Mouse (Mus musculus) small intestine, adult 2 months (tissue): Measurements from ENCODE around the gene Eif3a. TPM values are rescaled to one million over a fixed set of nuclear protein-coding genes. Genes with fewer than 3 reads are reported as not detected.

ENCODE experiments used
- H3K27ac ChIP-seq: fragments of 200-500 bp; 2 replicates; pipeline ENCODE4 v1.5.1; 2012; ENCODE audit warnings: low read depth, low read length, control low read depth, inconsistent platforms; ENCODE audit not compliant: insufficient read depth
- H3K27me3 ChIP-seq: fragments of 200-500 bp; 2 replicates; pipeline ENCODE4 v1.6.1; 2012; ENCODE audit warnings: mild to moderate bottlenecking, moderate library complexity, low read length, inconsistent platforms; ENCODE audit not compliant: control insufficient read depth, insufficient read depth
- H3K36me3 ChIP-seq: fragments of 200-500 bp; 2 replicates; pipeline ENCODE4 v1.6.1; 2012; ENCODE audit warnings: mild to moderate bottlenecking, low read length, control low read depth, inconsistent platforms; ENCODE audit not compliant: control insufficient read depth, insufficient read depth
- H3K4me1 ChIP-seq: fragments of 200-500 bp; 2 replicates; pipeline ENCODE4 v1.6.1; 2012; ENCODE audit warnings: low read length, inconsistent platforms, mixed read lengths; ENCODE audit not compliant: control insufficient read depth, insufficient read depth, insufficient read length
- H3K4me3 ChIP-seq: fragments of 200-500 bp; 2 replicates; pipeline ENCODE4 v1.5.1; 2012; ENCODE audit warnings: low read depth, mild to moderate bottlenecking, control low read depth, inconsistent platforms, low read length, moderate library complexity
- CTCF ChIP-seq: fragments of 200-500 bp; IDR thresholded peaks from 2 replicates; pipeline ENCODE4 v1.5.1; 2012; ENCODE audit warnings: low read depth, mild to moderate bottlenecking, control low read depth, inconsistent platforms, low read length, moderate library complexity, mixed read lengths; ENCODE audit not compliant: insufficient replicate concordance, insufficient read length; ENCODE audit errors: extremely low read depth
- POLR2A ChIP-seq: fragments of 200-500 bp; IDR thresholded peaks from 2 replicates; pipeline ENCODE4 v1.6.1; 2012; ENCODE audit warnings: low read depth, mild to moderate bottlenecking, control low read depth, inconsistent platforms, low read length, moderate library complexity
- WGBS: fragments of 180-500 bp; shearing (Covaris S2); methylation state at CpG from one replicate; pipeline ENCODE4 v1.1.7; 2018; 5-methylcytosine and 5-hydroxymethylcytosine counted together
- polyA plus RNA-seq: library from polyadenylated mRNA; depleted of rRNA; stranded (reverse); fragments of >200 nt; gene quantifications from 2 replicates; pipeline ENCODE4 v1.2.3, GENCODE M21; 2012; rRNA removed

Eif3a gene
- polyA plus RNA-seq, 1 experiment, result 8.5 TPM

DNA sequence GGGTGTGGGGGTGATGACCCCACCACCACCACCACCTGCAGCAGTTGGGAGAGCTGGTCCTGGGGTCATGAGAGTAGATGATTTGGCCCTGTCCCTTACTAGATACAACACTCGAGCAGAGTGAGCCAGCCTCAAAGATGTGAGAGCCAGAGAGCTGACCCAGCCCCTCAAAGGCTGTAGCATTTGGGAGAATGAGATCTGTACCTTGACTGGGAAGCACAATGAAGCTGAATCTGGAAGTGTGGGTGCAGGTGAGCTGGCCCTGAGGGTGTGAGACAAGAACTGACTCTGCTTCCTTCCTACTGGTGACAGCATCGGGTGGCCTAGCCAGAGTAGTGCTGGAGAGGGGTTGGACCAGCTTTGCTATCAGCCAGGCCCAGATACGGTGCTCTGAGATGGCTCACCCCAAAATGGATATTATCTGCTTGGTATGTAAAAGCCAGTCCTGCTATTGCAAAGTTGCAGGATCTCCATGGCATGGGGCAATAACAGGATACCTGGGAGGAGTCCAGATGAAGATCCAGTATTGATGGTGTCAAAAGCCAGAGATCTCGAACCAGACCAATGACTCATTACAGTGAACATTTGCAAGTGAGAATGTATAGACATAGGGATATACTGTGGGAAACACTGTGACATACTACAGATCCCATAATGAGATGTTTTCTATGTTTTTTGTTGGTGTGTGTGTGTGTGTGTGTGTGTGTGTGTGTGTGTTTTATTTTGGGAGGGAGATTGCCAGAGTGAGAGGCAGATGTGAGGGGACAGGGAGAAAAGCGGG, 46.5 kb downstream of the Eif3a start:
- Histone ChIP-seq H3K36me3 (no peaks in the 10 kb centered on the region), H3K27ac (no peak overlapping the region), H3K27me3 (no peaks in the 10 kb centered on the region), H3K4me3 (no peak overlapping the region), H3K4me1 (no peaks in the 10 kb centered on the region)
- TF ChIP-seq CTCF, result no peak
- WGBS, result 63% methylated on average over 5 of the region's 5 CpGs

DNA sequence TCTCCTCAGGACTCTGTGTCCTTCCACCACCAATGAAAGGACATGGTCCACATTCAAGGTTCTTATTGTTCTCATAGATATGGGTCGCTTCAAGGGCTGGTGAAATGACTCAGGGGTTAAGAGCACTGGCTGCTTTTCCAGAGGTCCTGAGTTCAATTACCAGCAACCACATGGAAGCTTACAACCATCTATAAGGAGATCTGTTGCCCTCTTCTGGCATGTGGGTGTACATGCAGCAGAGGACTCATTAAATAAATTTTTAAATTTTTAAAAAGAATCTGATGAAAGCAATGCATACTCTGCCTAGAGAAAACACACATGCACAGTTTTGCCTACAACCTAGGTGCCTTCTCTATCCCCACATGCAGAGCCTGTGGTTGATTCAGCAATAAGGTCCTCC, 49.9 kb downstream of the Eif3a start:
- no peaks in the 10 kb centered on the region for H3K36me3 ChIP-seq
- no peaks in the 10 kb centered on the region for H3K27me3 ChIP-seq
- no peak overlapping the region for H3K27ac ChIP-seq
- 40% methylated on average over 1 of the region's 1 CpGs for WGBS
- H3K4me1 ChIP-seq, result no peaks in the 10 kb centered on the region
- H3K4me3 ChIP-seq, result no peak overlapping the region
- no peak for TF ChIP-seq POLR2A
- TF ChIP-seq CTCF, result no peak

DNA sequence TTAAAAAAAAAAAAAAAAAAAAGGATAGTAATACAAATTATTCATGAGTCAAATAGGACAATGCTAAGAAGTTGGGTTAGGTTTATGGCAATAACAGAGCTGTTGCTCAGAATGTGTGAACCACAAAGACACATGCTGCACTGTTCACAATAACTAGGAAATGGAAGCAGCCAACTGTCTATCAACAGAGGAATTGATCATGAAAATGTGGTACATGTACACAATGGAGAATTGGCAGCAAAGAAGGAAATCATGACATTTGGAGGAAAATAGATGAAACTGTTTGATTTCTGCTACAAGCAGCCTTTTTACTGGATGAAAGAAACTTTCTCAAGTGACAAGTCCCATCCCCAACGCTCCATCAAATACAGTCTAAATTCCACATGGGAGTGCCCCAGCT, 58.5 kb downstream of the Eif3a start:
- Histone ChIP-seq H3K36me3 (no peaks in the 10 kb centered on the region), H3K4me1 (no peaks in the 10 kb centered on the region), H3K27ac (no peak overlapping the region), H3K4me3 (no peak overlapping the region), H3K27me3 (no peaks in the 10 kb centered on the region; the same call in 1 of the 2 replicates)
- WGBS, result 70% methylated on average over 1 of the region's 1 CpGs
- TF ChIP-seq CTCF, result no peak
- no peak for TF ChIP-seq POLR2A

- TF ChIP-seq CTCF (no peak), POLR2A (no peak)
- Histone ChIP-seq H3K27me3 (no peaks in the 10 kb centered on the region; the same call in 1 of the 2 replicates), H3K4me1 (no peaks in the 10 kb centered on the region), H3K4me3 (no peak overlapping the region), H3K36me3 (no peaks in the 10 kb centered on the region), H3K27ac (no peak overlapping the region)
- WGBS, result 38% methylated on average over 1 of the region's 1 CpGs
Measured at GRCm38 (mm10) chr19:60731299-60731698, 59.2 kb downstream of the Eif3a start.

GRCm38 (mm10) chr19:60730281-60730852, 60.1 kb downstream of the Eif3a start:
- no peaks in the 10 kb centered on the region for H3K4me1 ChIP-seq
- H3K36me3 ChIP-seq, result no peaks in the 10 kb centered on the region
- TF ChIP-seq CTCF, result peak; percentile 71; the same call in 1 of the 2 replicates
- TF ChIP-seq POLR2A, result no peak
- H3K4me3 ChIP-seq, result no peak overlapping the region
- 46% methylated on average over 2 of the region's 2 CpGs for WGBS
- H3K27me3 ChIP-seq, result no peaks in the 10 kb centered on the region; the same call in 1 of the 2 replicates
- no peak overlapping the region for H3K27ac ChIP-seq

GRCm38 (mm10) chr19:60716381-60716780, 74.1 kb downstream of the Eif3a start:
- Histone ChIP-seq H3K4me3 (no peak overlapping the region), H3K4me1 (no peaks in the 10 kb centered on the region), H3K36me3 (no peaks in the 10 kb centered on the region), H3K27me3 (no peaks in the 10 kb centered on the region), H3K27ac (no peak overlapping the region)
- WGBS, result 69% methylated on average over 2 of the region's 2 CpGs
- no peak for TF ChIP-seq CTCF
- TF ChIP-seq POLR2A, result no peak

GRCm38 (mm10) chr19:60712577-60712976, 77.9 kb downstream of the Eif3a start:
- H3K4me3 ChIP-seq, result no peak overlapping the region
- H3K36me3 ChIP-seq, result no peaks in the 10 kb centered on the region
- TF ChIP-seq POLR2A (no peak), CTCF (no peak)
- H3K4me1 ChIP-seq, result no peaks in the 10 kb centered on the region
- 84% methylated on average over 2 of the region's 2 CpGs for WGBS
- no peaks in the 10 kb centered on the region for H3K27me3 ChIP-seq
- H3K27ac ChIP-seq, result no peak overlapping the region

Other genes starting within 250 kb of the Eif3a start
- 8.1 and 12.0 TPM in 2 replicates for gene Cacul1, start 209.6 kb downstream of the Eif3a start, polyA plus RNA-seq
- 0.28 and 0.48 TPM in 2 replicates for gene Nanos1, start 34.7 kb downstream of the Eif3a start, polyA plus RNA-seq
- 1.5 and 1.7 TPM in 2 replicates for gene Fam45a, start 20.9 kb upstream of the Eif3a start, polyA plus RNA-seq
- 0.16 and 0.29 TPM in 2 replicates for gene Sfxn4, start 70.8 kb upstream of the Eif3a start, polyA plus RNA-seq
- 30.4 and 40.2 TPM in 2 replicates for gene Prdx3, start 83.9 kb upstream of the Eif3a start, polyA plus RNA-seq
- 0.81 and 1.3 TPM in 2 replicates for gene Grk5, start 99.1 kb upstream of the Eif3a start, polyA plus RNA-seq